Mouse (Mus musculus) megakaryocyte-erythroid progenitor cell, adult 5-6 weeks (primary cell): ENCODE data around the gene Kbtbd7. TPM values are rescaled to one million over a fixed set of nuclear protein-coding genes. Genes with fewer than 3 reads are reported as not detected.

ENCODE experiments used
- ATAC-seq: replicated peaks from 2 replicates; pipeline ENCODE4 v1.8.0; 2016; ENCODE audit warnings: mild to moderate bottlenecking, inconsistent platforms; ENCODE audit not compliant: severe bottlenecking, poor library complexity, low FRiP score, low TSS enrichment
- total RNA-seq, 2 experiments: library from RNA; stranded (forward) in 1 of 2; stranded (reverse) in 1 of 2; fragments of 200-1000, 215-1000 nt in 1 of 2; fragments of >200 nt in 1 of 2; fragmentation: Nextera tagmentation in 1 of 2; gene quantifications; 2 replicates each; pipeline ENCODE4 v1.2.3; 2014 to 2017

The Kbtbd7 gene
- 3.7 and 5.7 TPM in 2 replicates for total RNA-seq (2014; fragmentation: Nextera tagmentation)
- 9.7 and 10.5 TPM in 2 replicates for total RNA-seq (2017)

DNA sequence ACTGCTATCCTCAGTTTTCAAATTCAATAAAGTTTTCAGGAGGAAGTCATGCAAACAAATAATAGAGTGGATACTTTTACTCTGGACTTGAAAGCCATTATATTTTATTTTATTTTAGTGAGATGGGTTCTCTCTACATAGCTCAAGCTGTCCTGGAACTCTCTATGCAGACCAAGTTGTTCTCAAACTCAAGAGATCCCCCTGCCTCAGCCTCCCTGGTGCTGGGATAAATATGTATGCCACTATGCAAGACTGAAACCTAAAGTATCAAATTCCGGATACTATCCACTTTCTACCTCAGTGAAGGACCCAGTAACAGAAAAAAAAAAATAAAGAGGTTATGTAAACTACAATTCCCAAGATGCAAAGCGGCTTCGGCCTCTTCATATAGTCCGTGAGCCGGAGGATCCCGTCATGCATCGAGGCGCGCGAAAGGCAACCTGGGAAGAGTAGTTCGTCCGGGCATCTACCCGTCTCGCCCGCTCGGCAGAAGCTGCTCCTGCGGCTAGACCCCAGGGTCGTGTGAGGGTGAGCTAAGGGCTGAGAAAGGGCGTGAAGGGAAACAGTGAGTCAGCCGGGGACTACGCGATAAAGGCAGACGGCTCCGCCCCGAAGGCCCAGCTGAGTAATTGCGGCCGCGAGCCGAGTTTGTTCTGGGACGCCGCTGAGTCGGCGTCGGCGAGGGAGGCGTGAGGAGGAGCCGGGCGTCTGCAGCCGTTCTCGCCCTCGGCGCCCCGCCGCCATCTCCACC is at the start of gene Kbtbd7:
TSS of gene Kbtbd7 (plus strand) at position 533 of the 751 bp plus-strand sequence.
- peak; percentile 100 for ATAC-seq

DNA sequence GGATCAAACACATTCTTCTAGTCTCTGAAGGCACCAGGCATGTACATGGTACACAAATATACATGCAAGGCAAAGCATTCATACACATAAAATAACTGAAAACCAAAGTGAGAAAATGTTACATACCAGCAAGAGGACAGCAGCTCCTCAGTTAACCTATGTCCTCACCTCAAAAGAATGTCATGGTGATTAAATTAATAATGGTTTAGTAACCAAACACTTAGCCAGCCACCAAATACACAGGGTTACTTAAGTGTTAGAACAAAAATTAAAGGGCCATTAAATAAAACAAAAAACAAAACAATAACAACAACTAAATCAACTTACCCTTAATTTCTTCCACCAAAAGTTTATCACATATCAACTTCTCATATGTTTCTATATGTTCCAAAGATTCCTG is 49.3 kb upstream of the Kbtbd7 start:
- ATAC-seq: no peak

DNA sequence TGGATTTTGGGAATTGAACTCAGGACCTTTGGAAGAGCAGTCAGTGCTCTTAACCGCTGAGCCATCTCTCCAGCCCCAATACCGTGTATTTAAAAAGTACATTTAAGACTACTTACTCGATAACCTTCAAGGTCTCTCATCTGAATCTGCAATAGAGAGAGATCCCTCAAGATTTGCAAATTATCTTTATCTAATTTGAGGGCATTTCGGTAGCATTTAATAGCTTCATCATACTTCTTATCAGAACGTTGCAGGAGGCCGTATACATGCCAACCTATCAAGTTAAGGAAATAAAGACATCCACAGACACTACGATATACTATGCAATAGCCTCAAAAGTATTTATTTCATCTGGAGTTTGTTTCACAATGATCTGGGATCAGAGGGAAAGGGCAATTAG is 43.2 kb upstream of the Kbtbd7 start:
- peak; percentile 93 for ATAC-seq

DNA sequence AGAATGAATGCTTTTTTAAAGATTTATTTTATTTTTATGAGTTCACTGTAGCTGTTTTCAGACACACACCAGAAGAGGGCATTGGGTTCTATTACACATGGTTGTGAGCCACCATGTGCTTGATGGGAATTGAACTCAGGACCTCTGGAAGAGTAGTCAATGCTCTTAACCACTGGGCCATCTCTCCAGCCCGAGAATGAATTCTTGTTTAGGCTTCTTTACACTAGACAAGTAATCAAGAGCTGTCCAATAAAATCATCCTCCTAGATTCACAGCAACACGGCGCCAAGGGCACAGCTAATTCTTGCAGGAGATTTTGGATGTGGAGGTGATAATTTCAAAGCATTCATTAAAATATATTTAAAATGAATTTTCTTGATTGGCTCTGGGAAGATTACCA is 38.0 kb upstream of the Kbtbd7 start:
- ATAC-seq: no peak

DNA sequence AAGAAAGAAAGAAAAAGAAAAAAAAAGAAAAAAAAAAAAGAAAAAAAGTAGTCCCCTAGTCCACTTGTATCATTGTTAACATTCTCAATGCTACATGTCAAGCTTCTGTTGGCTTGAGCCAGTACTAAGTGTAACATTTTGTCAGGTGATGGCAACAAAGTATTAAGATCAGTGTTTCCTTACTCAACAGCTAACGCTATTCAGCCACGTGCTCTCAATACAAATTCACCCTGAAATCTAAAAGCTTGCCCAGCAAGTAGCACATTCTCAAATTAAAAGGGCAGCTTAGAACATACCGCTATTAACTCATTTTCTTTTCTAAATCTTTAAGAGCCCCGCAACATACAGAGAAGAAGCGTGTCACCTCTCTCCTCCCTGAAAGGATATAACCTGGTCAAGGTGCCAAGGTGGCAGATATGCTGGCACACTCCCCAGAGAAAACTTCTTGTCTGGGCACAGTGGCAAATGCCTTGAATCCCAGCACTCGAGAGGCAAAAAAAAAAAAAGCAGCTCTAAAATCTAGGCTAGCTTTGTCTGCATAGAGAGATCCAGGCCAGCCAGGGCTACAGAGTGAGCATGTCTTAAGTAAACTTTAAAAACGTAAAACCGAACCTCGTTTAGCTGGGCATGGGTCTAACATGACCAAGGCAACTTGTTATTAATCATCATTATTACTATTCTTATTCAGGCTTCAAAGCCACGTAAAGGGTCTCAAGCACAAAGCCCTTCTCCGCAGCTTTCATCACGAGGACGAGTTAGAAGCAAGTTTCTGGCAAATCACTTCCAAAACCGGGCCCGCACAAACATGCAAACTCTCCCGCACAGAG is 36.7 kb upstream of the Kbtbd7 start:
- peak; percentile 13; the same call in 1 of the 2 replicates for ATAC-seq

DNA sequence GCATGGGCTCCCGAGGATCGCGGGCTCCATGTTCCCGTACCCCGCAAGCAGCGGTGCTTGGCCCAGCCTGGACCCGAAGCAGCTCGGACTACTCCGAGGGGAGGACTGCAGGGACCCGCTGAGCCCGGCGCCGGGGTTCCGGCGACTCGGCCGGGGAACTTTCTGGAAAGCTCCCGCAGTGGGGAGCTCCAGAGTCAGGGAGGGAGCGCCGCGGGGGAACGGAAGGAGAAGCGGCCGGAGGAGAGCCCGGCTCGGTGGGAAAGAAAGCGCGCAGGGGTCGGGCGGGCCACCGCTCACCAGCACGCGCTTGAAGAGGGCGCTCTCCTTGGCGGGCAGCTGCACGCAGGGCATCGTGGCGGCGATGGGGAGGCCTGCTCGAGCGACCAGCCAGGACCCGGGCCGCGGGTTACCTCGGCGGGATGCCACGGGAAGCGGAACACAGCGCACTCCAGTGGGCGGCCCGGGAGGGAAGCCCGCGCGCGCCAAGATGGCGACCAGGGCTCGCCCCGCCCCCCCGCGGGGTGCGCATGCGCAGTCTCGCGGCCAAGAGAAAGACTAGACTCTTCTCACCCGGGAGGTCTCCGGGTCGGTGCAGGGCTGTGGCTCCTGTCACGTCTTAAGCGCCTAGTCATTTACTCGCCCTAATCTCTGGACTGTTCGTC is 35.9 kb upstream of the Kbtbd7 start, which contains the start of gene Naa16:
TSS of gene Naa16 (minus strand) at position 514 of the 662 bp plus-strand sequence.
- peak; percentile 80 for ATAC-seq

DNA sequence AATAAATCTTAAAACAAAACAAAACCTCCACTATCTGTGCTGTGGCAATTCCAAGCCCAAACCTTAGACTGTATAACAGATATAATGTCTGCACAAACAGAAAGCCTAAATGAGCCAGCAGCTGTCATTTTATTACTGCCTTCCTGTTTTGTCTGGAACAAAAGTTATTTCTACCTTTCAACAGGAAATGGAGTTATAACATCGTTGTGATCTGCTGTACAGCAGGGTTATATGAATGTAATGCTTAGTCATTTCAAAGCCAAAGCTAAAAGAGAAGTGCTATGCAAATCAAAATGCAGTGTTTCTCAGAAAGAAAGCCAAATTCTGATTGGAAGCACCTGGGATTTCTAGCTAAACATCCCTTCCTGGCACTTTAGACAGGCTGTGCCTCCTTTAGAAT is 33.0 kb upstream of the Kbtbd7 start:
- ATAC-seq: no peak

DNA sequence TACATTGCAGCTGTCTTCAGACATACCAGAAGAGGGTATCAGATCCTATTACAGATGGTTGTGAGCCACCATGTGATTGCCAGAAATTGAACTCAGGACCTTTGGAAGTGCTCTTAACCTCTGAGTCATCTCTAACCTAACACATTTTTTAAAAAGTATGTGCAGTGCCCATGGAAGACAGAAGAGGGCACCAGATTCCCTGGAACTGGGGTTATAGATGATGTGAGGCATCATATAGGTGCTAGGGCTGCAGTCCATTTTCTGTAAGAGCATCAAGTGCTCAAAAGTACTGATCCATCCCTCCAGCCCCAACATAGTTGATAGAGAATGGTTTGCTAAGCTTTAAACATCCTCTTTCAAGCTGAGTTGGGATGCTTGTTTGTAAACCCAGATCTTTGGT is 31.7 kb upstream of the Kbtbd7 start:
- ATAC-seq: peak; percentile 41; the same call in 1 of the 2 replicates

DNA sequence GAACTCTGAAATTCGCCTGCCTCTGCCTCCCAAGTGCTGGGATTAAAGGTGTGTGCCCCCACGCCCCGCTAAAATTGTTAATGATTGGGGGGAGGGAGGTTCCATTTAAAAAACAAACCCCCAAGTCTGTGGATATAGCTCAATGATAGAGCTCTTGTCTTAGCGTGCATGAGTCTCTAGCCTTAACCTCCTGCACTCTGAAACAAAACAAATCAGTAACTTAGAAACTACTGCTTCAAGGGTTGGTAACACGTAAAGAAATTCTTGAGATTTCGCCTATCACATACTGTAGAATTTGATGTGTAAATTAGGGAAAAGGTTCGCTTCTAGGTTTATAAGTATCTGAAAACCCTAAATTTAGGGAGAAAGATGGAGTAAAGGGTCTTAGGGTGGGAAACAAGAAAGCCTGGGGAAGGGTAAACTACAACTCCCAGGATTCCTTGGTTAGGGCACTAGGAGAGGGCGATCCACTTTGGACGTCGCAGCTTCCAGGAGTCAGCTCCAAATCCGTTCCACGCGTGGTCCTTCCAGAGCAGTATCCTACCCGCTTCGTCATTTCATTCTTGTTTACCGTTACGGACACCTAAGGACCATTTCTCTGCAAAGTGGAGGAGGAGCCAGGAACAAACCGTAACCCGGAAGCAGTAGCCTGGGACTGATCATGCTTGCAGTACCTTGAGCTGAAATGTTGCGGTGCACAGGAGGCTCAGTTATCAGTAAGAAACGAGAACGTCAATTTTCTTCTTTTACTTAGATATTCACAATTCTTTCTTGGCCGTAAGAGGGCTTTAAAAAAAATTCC is 28.8 kb upstream of the Kbtbd7 start, which contains the start of gene Mtrf1:
TSS of gene Mtrf1 (plus strand) at position 452 of the 802 bp plus-strand sequence.
- ATAC-seq: peak; percentile 94

DNA sequence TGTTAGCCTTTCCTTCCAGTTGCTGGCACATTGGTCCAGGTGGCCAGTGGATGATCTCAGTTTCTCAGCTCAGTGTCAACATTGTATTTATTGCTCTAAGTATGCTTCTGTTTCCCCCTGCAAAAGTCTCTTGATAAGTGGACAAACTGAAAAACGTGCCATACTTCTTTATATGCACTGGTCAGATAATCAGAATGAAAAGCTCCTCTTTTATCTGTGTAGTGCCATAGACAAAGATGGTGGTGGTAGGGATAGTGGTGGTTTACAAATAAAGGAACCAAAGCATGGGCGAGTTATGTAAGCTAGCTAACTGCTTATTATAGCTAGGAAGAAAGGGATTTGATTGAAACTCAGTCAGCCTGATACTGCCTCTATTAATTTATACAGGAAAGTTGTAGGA is 18.7 kb upstream of the Kbtbd7 start:
- ATAC-seq: peak; percentile 52; the same call in 1 of the 2 replicates

DNA sequence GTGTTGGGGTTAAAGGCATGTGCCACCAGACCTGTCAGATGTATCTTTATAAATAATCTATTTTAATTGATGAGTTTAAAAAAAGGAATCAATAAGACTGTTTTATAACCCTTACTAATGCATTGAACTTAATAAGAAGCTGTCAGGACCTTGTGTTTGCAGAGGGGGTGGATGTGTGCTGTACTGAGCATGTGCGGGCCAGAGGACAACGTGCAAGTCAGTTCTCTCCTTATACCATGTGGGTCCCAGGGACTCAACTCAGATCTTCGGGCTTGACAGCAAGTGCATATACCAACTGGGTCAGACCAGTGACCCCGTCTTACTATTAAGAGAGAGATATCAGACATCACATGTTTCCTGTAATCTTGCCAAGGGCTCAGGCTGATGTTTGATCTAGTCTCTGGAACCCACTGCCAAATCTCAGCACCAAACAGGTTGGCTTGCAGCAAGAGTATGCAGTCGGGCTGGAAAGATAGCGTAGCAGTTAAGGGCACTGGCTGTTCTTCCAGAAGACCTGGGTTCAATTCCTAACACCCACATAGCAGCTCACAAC is 17.0 kb upstream of the Kbtbd7 start:
- no peak for ATAC-seq

DNA sequence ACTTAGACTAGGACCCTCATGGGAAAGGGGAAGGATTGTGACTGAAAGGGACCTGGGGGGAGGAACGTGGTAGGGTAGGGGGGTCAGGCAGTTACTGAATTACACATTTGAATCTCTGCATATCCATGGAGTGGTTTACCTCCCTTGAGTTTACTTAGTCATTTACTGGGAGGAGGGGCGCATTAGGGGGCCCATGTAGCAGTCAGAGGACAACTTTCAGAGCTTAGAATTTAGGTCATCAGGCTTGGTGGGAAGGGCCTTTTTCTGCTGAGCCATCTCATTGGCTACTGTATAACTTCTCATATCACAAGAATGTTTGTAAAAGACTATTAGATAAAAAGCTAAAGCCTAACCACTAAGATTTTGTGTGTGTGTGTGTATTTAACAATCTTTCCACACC is 15.6 kb upstream of the Kbtbd7 start:
- ATAC-seq: no peak

DNA sequence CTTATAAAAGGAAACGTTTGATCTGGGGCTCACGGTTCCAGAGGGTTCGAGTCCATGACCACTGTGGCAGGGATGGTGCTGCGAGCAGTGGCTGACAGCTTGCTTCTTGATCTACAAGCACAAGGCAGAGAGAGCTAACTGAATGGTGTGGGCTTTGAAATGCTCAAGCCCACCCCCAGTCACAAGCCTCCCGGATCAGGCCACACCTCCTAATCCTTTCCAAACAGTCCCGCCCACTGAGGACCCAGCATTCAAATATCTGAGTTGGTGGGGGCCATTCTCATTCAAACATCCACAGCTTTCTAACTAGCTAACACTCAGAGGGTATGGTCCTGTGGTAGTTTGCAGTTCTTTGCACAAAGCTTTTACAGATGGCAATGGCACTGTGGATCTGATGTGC is 13.2 kb upstream of the Kbtbd7 start:
- ATAC-seq: no peak

DNA sequence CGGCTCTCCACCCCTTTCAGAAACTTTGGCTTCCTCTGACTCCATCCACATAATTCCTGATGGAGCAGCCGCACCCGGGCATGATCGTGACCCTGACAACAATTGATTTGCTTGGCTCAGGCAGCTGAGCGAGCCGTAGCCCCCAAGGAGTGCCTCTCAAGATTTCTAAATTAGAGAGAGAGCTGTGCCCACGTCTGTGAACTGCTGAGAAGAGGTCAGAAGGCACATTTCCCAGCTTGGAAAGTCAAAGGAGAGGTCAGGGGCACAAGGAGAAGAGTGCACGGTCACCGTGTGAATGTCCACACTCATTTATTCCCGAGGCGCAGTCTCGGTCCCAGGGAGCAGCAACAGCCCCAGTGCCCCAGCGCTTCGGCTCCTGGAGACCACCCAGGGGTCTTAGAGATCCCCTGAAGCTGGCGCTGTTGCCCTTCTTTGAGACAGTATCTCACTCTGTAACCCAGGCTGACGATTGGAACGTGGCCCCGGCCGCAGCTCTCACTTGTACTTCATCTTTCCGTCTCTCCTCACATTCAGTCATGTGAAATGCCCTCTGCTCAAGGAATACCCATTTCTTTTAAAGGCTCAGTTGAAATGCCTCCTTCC is 6.1 kb upstream of the Kbtbd7 start:
- no peak for ATAC-seq

DNA sequence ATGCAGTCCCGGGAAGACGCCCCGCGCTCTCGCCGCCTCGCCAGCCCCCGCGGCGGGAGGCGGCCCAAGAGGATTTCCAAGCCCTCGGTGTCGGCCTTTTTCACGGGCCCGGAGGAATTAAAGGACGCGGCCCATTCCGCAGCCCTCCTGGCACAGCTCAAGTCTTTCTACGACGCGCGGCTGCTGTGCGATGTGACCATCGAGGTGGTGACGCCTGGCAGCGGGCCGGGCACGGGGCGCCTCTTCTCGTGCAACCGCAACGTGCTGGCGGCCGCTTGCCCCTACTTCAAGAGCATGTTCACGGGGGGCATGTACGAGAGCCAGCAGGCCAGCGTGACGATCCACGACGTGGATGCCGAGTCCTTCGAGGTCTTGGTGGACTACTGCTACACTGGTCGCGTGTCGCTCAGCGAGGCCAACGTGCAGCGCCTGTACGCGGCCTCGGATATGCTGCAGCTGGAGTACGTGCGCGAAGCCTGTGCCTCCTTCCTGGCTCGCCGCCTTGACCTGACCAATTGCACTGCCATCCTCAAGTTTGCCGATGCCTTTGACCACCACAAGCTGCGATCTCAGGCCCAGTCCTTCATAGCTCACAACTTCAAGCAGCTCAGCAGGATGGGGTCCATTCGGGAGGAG is 537 bp downstream of the Kbtbd7 start:
- ATAC-seq: peak; percentile 11

DNA sequence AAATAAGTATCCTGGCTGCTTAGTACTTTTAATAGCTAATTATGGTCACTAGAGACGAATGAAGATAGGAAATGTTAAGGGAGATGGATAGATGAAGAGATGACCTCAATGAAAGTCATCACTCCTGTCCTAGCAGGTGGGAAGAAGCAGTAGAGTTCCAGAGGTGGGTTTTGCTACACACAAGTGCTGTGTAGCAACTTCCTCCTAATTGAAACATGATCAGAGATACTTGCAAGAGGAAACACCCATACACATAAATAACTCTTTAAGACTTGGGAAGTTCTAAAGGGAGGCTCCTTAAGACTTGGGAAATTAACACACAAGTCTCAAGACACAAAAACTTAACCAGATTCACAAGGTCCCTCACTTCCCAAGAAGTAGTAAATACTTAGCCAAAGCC is 7.8 kb downstream of the Kbtbd7 start:
- ATAC-seq: no peak

DNA sequence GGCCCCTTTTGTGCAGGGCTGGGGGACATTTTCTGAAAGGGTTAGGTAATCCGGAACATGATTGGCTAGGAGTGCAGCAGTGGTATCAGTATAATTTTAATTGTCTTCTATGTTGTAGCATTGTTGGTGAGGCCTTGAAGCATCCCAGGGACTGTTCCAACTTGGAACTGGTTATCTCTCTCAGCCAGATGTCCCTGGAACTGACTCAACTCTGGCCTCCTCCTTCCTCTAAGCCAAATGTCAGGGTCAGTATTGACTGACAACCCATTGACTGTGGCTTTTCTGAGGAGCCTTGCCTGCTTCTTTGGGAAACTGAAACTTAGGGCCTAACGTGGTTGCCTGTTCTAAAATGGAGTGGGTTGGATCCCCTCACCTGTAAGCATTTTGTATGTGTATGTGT is 14.3 kb downstream of the Kbtbd7 start:
- ATAC-seq: peak; percentile 73

DNA sequence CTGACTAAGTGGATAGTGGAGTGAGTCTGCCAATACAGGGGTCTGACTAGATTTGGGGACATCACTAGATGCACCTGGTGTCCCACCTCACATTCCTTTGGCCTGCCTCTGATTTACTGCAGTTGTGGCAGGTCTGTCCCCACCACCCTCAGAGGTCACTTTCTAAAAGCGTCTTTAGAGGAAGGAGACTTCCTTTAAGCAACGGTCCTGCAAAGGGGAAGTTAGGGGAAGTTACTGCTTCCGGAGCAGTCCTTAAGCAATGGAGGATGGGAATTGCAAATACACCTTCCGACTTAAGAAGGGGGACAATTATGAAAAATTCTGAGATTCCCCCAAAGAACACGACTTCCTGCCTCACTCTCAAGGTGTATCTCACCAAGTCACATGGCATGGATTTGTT is 15.1 kb downstream of the Kbtbd7 start:
- ATAC-seq: no peak
